Mouse (Mus musculus) cerebellum, postnatal 4 days (tissue): Measurements from ENCODE around the gene 4930539E08Rik.

ENCODE experiments used
- DNase-seq, 2 experiments: peaks; one replicate each; pipeline ENCODE4 v3.0.0; 2022; ENCODE audit warnings: low spot score in 2 of 2, mixed read lengths in 1 of 2

4930539E08Rik gene

DNA sequence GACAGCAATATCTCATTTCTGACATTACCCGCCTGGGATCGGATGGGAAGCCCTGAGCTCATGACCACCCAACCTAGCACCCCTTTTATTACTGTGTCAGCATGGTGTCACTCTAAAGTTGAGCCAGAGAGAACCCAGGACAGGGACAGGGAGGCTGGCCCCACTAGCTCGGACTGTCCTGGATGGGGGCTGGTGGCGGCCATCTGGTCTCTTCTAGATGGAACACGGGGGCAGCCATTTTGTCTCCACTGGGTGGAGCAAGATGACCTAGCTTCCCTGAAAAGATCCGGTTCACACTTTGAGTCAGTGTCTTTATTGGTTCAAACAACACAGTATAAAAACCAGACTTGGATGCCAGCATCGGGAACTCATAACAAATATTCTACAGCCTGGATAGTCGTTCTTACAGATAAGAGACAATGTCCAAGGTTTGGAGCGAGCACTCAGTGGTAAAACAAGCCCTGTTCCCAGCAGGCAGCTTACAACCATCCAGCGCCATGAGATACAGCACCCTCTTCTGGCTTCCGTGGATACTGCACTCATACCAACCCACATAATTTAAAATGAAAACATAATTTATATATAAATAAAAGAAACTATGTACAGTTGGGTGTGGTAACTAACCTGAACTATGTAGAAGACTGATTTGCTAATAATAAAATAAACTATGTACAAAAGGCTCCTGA is 18.9 kb downstream of the 4930539E08Rik start:
- DNase-seq = no peak

DNA sequence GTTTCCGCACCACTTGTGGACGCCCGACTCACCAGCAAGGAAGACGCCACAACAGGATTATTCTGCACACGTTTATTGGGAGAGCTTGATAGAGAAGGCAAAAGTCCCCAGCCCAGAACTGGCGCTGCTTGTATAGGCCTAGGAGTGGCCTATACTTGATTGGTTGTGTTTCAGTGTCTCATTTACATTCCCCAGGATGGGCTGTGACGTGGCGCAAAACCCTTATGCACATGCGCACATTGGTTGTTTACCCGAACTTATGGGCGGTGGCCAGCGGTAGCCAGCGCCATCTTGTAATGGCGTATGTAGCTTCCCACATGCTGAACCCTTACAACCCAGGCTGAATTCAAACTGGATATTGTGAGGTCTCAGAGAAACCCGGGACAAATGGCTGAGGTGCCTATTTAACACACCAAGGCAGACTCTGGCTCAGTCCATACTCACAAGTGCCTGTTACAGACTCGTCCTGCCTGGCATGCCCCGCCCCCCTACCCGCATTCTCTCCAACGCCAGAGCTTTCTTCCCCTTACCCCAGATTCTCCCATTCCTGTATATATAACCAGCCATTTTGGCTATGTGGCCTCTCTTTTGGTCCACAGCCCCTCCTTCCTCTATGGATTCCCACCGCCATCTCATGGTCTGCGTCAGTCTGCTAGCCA is 19.8 kb downstream of the 4930539E08Rik start:
- no peak for DNase-seq

DNA sequence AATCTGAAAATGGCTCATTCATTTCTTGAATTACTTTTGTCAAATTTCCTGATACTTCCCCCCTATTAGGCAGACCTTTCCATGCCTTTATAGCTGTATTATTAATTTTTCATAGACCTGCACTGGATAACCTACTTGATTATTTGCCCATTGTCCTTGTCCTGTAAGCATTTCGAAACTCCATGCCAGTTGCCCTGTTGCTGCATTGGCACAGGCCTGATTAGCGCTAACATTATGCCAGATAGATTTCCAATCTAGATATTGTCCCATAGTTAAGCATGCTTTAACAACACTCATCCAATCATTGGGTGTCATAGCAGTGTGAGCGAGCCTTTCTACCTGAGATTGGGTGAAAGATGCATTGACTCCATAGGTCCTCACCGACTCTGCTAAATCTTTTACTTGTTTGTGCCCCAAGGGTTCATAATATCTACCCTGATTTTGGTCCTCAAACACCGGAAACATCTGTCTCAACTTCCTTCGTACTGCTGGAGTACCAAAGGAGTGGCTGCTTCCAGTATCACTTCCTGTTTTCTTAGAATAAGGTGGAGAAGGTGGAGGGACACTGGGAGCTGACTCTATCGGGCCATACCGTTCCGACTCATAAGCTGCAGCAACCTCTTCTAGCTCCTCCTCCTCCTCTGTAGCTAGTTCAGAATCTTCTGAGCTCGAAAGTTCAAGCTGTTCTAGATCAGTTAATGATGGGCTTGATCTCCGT is 20.9 kb downstream of the 4930539E08Rik start:
- DNase-seq = no peak

DNA sequence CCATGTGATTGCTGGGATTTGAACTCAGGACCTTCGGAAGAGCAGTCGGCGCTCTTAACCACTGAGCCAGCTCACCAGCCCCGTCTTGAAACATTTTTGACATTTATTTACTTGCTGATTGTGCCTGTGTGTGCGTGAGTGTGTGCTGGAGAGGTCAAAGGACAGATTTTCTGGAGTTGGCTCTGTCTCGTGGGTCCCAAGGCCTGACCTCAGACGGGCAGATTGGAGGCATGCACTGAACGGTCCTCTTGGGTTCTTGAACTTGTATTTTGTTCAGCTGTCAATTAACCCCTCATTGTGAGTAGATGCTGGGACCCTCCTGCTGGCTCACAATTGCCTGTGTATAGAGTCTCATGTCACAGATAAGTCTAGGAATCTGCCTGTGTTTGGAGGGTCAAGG is 28.9 kb downstream of the 4930539E08Rik start:
- DNase-seq = no peak

DNA sequence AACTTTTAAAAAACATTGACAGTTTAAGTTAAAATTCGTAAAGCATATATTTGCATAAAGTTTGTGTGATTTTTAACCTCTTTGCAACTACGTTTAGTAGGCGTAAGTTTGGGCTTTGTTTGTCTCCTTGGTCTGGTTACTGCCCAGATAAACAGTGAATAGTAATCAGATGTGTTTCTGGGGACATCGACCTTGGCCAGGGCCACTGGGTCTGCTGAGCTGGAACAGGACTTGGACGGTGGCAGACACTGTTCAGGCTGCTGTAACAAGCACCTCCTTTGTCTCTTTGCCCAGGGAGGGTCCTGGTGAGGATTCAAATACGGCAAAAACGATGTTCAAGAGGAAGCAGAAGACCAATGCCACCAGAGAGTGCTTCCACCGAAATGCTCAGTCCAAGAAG is 29.9 kb downstream of the 4930539E08Rik start:
- no peak for DNase-seq

DNA sequence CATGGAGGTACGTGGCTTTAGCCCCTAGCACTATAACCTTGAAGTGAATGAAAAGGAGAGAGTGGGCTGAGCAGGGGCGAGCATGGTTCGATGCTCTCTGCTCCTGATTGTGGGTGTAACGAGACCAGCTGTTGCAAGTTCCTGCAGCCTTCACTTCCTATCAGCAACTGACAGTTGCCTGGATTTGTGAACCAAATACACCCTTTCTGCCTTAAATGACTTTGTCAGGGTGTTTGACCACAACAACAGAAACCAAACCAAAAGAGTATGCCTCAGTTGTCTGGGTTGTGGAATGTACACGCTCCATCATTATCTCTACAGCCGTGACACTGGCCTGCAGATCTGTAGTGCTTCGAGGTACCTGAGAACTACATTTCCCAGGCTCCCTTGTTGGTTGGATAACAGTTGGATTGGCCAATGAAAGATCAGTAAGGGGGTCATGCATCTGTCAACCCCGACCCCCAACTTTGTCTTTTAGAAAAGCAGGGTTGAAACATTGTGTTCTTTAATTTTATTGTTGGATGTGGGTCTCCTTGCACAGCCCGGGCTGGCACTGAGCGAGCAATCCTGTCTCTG is 31.1 kb downstream of the 4930539E08Rik start:
- no peak for DNase-seq

DNA sequence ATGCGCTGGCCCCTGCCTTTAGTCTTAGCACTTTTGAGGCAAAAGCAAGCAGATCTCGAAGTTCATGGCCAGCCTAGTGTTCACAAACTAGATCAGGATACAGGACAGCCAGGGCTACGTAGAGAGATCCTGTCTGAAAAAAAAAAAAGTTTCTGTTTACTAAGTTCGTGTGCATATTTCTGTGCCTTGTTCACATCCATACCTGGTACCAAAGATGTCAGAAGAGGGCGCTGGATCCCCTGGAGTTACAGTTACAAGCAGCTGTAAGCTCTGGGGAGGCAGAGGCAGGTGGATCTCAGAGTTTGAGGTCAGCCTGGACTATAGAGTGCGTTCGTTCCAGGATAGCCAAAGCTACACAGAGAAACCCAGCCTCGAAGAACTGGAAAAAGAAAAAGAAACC is 32.3 kb downstream of the 4930539E08Rik start:
- no peak for DNase-seq

DNA sequence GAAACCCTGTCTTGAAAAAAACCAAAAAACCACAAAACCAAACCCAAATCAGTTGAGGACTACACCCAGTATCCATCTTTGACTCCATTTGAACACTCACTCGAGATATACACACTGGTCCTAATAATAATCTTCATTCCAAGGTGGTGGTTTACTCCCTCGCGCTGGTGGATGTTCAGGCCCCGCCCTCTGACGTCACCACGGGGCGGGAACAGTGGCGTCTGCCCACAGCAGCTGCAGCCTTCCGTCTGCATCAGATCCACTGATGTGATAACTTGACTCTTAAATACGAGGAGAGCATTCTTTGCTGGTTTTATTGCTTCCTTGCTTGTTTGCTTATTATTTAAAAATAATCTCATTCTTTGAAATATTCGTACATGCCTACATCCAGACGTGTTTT is 32.8 kb downstream of the 4930539E08Rik start:
- DNase-seq = peak in 1 of 2 experiments; percentile 60

DNA sequence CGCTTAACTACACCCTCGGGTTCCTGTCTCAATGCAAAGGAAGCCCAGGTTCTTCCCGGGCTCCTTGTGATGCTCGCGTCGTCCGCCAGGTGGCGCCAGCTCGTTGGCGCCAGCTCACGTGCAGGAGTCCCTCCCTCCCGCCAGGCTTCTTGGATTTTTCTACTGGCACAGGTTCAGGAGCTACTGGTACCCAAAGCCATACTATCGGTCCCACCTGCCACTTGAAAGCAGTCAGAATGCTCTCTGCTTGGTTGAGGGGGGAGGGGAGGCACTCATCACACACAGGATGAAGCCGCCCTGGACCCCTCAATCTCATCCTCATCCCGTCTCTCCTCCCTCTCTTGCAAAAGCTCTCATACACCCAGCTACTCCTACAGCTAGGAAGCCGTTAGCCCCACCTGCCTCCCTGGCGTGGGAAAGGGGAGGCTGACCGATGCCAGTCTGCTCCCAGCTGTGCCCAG is 35.2 kb downstream of the 4930539E08Rik start:
- peak; percentile 74 to 91 for DNase-seq

DNA sequence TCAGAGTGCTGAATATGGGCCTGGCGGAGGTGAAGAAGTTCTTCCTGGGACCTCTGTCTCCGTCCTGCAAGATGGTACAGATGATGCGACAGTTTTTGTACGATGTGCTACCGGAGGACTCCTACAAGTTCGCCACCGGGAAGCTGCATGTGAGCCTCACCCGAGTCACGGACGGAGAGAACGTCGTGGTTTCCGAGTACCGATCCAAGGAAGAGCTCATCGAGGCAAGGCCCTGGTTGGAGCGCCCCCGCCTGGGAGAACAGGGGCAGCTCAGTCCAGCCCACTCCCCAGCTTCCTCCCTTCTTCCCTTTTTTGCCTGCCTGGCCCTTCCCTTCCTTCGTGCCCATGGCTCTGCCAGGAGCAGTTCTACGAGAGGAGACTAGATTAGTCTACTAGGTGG is 38.3 kb downstream of the 4930539E08Rik start:
- no peak for DNase-seq

DNA sequence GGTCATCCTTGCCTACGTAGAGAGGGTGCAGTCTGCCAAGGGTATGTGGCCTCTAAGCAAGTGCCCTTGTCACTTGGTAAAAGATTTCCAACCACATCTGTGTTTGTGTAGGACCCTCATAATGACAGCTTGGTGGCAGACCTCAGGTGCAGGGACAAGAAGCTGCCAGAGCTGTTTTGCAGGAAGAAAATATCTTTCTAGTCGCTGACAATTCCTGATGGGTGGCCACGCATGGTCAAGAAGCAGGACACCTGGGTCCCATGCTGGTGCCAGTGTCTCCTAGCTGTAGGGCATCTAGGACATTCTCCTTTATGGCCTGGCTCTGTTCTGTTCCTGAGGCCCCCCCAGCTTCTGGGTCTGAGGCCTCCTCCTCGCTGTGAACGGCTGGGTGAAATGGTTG is 38.8 kb downstream of the 4930539E08Rik start:
- no peak for DNase-seq

DNA sequence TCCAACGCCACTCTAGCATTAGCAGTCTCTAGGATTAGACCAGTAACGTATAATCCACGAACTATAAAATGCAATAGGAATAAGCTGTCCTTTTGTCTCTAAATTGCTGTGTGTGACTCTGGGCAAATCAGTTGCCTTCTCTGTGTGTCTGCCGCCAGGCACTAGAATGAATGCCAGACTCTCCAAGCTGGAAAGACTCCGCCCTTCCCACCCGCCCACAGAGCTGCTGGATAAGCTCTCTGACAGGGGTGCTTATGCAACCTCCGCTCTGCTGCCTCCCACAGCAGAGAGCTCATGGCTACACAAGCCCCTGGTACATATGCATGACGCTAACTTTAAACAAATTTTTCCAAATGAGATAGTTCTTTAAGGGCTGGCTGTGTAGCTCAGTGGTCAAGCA is 39.8 kb downstream of the 4930539E08Rik start:
- DNase-seq = no peak

DNA sequence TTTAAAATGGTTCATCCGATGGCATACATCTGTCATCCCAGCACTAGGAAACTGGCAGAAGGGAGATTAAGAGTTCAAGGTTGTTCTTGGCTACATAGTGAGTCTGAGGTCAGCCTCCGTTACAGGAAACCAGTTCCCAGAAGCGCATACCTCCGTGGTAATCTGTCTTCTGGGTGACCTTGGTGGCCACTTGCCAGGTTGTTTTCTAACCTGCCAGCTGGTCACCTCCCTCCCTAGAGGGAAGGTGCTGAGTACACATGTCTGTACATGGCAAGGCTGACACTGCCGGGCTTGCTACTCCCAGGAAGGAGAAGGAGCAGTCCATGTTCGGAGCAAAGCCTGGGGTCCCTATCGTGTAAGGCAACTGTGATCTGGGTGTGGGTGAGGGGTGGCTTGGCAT is 40.3 kb downstream of the 4930539E08Rik start:
- no peak for DNase-seq

DNA sequence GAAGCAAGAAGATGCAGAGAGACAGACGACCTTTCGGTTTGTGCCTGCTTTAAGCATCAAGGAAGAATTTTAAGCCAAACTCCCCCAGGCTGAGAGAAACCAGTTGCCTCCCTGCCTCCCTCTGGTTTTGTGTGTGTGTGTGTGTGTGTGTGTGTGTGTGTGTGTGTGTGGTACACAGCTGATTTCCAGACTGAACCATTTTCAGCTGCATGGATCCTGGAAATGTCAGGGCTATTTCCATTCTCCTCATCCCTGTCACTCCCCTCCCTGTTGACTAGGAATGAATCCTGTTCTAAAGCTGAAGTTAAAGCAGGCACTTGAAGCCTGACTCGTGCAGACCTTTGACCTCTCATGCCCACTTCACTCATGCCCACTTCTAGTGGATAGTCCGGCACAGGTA is 40.9 kb downstream of the 4930539E08Rik start:
- no peak for DNase-seq

DNA sequence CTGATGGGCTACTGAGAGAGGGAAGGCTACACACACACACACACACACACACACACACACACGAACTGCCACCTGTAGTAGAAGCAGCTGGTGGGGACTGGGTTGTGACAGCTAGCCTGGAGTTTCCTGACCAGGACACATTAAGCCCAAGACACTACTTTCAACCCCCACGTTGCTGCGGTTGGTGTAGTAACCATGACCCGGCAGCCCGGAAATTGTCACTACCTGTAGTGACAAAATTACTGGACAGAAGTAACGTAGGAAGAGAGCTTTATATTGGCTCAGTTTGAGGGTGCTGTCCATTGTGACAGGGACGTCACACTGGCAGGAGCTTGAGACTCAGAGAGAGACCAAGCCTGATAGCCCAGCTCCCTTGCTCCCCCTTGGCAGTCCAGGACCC is 42.8 kb downstream of the 4930539E08Rik start:
- no peak for DNase-seq

DNA sequence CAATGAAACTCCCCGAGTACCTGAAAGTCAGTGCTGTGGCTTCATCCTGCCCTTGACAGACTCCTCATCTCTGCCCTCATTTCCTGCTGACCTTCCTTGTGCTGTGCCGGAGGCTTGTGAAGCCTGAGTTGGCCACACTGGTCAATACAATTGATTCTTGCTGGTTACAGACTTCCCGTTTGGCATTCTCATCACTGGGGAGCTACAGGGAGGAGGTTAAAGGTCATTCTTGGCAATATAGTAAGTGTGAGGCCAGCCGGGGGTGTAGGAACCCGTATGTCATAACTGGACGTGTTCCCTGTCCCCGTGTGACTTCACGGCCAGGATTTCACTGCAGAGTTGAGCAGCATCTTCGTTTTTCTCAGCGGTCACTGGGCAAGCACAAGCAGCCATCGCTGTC is 43.3 kb downstream of the 4930539E08Rik start:
- DNase-seq = no peak

DNA sequence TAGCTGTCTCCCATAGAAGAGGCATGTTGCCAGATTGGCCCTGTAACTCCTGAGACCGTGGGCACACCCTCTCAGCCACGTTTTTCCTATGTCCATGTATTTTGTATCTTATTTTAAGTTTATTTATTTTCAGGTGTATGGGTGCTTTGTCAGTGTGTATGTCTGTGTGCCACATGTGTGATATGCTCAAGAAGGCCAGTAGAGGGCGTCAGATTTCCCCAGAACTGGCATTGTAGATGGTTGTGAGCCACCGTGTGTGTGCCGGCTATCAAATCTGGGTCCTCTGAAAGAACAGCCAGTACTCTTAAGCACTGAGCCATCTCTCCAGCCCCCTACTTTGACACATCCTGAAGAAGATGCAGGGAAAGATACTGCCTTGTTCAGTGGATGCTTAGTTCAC is 44.7 kb downstream of the 4930539E08Rik start:
- DNase-seq = no peak

DNA sequence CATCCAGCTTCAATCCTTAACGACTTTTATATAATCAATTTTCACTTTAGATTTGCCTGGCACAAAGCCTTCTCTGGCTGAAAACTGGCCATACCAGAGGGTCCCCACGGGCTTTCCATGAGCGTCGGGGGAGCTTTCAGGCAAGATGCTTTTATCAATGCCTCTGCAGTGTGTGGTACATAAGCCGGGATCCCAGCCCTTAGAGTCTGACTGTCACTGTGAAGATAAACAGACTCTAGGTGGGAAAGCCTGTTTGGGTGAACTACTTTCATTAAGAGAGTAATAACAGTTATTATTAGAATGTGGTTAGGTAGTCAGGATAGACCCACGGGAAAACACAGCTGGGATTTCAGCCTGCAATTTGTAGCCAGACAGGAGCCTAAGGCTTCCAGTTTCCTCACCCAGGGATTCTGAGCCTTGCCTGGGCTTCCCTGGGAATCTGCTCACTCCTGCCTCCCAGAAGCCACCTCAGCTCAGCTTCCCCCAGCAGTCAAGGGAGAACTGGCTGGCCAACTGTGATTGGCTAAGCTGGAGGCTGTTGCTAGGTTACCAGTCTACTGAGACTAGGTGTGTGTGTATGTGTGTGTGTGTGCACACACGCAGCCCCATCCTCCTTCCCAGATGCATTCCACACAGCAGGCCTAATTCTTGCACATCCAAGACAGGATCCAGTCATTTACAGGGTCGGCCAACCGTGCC is 45.6 kb downstream of the 4930539E08Rik start:
- DNase-seq = peak in 1 of 2 experiments; percentile 17

DNA sequence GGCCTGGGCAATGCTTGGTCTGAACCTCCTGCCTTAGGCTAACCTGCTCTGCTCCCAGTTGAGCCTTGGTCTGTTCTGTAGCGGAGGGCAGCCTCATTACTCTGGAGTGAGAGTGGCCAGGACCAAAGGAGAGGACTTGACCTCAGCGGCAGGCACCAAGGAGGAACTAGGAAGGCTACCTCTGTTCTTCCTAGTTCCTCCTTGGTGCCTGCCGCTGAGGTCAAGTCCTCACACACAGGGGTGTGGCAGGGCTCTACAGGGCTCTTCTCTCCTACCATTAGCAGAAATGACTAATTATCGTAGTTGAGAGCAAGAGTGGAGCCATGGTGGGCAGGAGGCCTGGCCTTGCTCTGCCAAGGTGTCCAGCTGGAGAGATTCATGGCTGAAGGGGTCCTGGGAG is 47.7 kb downstream of the 4930539E08Rik start:
- DNase-seq = no peak

DNA sequence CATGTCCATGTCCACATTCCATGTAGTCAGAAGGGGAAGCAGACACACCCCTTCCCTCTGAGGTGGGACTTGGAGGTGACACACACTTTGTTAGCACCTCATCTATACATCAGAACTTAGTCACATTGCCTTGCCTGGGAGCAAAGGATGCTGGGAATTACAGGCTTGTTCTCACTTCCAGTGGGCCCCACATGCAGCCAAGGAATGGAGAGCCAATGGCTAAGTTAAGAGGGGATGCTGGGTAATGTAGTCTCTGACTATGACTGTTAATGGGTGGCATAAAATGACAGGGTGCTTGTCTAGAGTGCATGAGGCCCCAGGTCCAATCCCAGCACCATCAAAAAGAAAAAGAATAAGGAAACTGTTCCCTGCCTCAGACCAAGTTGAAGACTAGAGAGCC is 48.2 kb downstream of the 4930539E08Rik start:
- DNase-seq = no peak

DNA sequence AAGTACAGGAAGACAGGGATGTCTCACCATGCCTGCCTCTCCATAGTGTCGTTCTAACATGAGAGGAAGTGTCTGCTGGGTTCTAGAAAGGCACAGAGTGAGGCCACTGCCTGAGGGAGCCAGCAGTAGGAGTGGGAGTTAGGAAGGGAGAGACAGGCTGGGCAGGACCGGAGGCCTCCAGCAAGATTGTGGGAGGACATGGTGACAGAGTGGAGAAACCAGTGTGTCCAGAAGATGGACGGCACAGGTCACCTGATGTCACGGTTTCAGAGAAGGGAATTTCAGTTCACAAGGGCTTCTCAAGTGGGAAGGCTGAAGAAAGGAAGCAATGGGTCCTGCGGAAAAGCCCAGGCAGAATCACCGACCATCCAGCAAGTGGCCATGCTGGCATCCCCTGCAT is 50.7 kb downstream of the 4930539E08Rik start:
- DNase-seq = no peak

DNA sequence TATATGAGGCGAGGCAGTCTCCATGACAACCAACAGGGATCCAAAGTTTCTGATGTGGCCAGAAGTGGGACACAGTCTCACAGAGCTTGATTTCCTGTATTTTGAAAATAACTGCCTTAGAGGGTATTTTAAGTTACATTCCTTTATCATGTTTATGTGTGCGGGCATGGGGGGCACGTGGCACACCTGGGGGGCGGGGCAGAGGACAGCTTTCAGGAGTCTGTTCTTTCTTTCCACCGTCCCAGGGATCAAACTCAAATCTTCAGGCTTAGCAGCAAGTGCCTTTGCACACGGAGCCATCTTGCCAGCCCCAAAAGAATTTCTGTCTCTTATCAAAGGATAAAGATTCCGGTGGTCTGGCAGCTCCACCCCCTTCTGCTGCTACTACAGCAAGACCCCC is 51.2 kb downstream of the 4930539E08Rik start:
- DNase-seq = no peak
